Mouse (Mus musculus): ENCODE results near the gene Olfr498. TPM values are rescaled to one million over a fixed set of nuclear protein-coding genes. Genes with fewer than 3 reads are reported as not detected.

The Olfr498 gene
- polyA plus RNA-seq (2012; rRNA removed), result not detected in 2 replicates

- no peak for DNase-seq (ENCODE audit: low read depth)
- TF ChIP-seq CTCF (IDR thresholded peaks at IDR 0.05; ENCODE audit: borderline replicate concordance, extremely low read depth, insufficient read depth, insufficient read length) (no peak), POLR2A (IDR thresholded peaks at IDR 0.05; ENCODE audit: borderline replicate concordance, extremely low read depth, insufficient read depth, insufficient read length, poor library complexity, severe bottlenecking) (no peak)
These were observed at the start of gene Olfr498 for GRCm38 (mm10) chr7:108465026-108465425. Gene Olfr498, plus strand, starts transcription at chr7:108465326.

- no peak for TF ChIP-seq CTCF (IDR thresholded peaks at IDR 0.05; ENCODE audit: borderline replicate concordance, extremely low read depth, insufficient read depth, insufficient read length)
- no peak for TF ChIP-seq POLR2A (IDR thresholded peaks at IDR 0.05; ENCODE audit: borderline replicate concordance, extremely low read depth, insufficient read depth, insufficient read length, poor library complexity, severe bottlenecking)
- no peak for DNase-seq (ENCODE audit: low read depth)
These were observed 45.0 kb upstream of the Olfr498 start, which contains the start of gene Olfr497 for GRCm38 (mm10) chr7:108420121-108420520. Gene Olfr497, plus strand, starts transcription at chr7:108420421.

Other genes with a start within 250 kb of the Olfr498 start
- gene Olfr488, start 207.0 kb upstream of the Olfr498 start, polyA plus RNA-seq (2012; rRNA removed), result not detected in 2 replicates
- not detected in 2 replicates for gene Olfr490, start 176.4 kb upstream of the Olfr498 start, polyA plus RNA-seq (2012; rRNA removed)
- not detected in 2 replicates for gene Olfr491, start 151.9 kb upstream of the Olfr498 start, polyA plus RNA-seq (2012; rRNA removed)
- gene Olfr492, start 141.7 kb upstream of the Olfr498 start, polyA plus RNA-seq (2012; rRNA removed), result not detected in 2 replicates
- gene Olfr493, start 118.3 kb upstream of the Olfr498 start, polyA plus RNA-seq (2012; rRNA removed), result not detected in 2 replicates
- not detected in 2 replicates for gene Olfr494, start 100.0 kb upstream of the Olfr498 start, polyA plus RNA-seq (2012; rRNA removed)
- not detected in 2 replicates for gene Olfr495, start 72.2 kb upstream of the Olfr498 start, polyA plus RNA-seq (2012; rRNA removed)
- not detected in 2 replicates for gene Olfr497, start 44.9 kb upstream of the Olfr498 start, polyA plus RNA-seq (2012; rRNA removed)
- not detected in 2 replicates for gene Olfr502, start 59.7 kb downstream of the Olfr498 start, polyA plus RNA-seq (2012; rRNA removed)
- gene Olfr503, start 79.2 kb downstream of the Olfr498 start, polyA plus RNA-seq (2012; rRNA removed), result not detected in 2 replicates
- not detected in 2 replicates for gene Olfr504, start 100.5 kb downstream of the Olfr498 start, polyA plus RNA-seq (2012; rRNA removed)
- 0.01 TPM in 1 of 2 replicates, not detected in the other for gene Olfr506, start 145.5 kb downstream of the Olfr498 start, polyA plus RNA-seq (2012; rRNA removed)
- gene Olfr507, start 156.5 kb downstream of the Olfr498 start, polyA plus RNA-seq (2012; rRNA removed), result not detected in 2 replicates
- not detected in 2 replicates for gene Olfr508, start 164.7 kb downstream of the Olfr498 start, polyA plus RNA-seq (2012; rRNA removed)
- gene Olfr509, start 186.6 kb downstream of the Olfr498 start, polyA plus RNA-seq (2012; rRNA removed), result not detected in 2 replicates
- gene Olfr510, start 201.1 kb downstream of the Olfr498 start, polyA plus RNA-seq (2012; rRNA removed), result not detected in 2 replicates
- not detected in 2 replicates for gene Olfr512, start 248.0 kb downstream of the Olfr498 start, polyA plus RNA-seq (2012; rRNA removed)